Mouse (Mus musculus) lung, postnatal 10 days (tissue): ENCODE data around the gene Midn.
A peak's percentile ranks its signal among the peaks of the same experiment; 100 is the strongest.

Experiments used
- DNase-seq: peaks from one replicate; pipeline ENCODE4 v3.0.0; 2021

Midn gene

DNA sequence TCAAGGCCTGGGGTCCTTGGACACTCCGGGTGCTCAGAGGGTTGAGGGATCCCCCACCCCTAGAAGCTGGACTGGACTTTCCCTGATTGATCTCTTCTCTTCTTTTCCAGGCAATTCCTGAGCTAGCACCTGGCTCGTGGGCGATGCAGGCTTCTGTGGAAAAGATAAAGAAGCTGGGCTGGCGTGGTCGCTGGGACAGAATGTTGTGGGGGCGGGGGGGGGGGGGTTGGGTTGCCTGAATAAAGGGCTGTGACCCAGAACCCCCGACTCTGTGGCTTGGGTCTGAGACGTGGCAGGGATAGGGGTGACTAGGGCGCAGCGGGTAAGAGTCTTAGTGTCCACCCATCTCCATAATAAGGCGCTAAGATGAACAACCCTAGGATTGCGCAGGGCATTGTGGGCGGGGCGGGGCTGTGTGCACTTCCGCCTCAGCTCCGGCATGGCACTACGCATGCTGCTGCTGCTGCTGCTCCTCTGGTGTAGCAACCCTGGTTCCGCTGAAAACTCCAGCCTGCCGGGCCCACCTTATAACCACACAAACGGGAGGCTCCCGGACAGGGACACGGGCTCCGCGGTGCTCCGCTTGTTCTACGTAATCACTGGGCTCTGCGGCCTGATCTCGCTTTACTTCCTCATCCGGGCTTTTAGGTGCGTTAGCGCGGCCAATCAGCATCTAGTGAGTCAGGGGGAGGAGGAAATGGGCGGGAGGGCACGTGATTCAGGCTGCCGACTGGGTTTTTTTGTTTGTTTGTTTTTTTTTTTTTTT, 24.6 kb downstream of the Midn start, which contains the start of gene 1600002K03Rik:
1600002K03Rik (plus strand) TSS at position 418 of the 766 bp plus-strand sequence.
- DNase-seq = peak; percentile 94

DNA sequence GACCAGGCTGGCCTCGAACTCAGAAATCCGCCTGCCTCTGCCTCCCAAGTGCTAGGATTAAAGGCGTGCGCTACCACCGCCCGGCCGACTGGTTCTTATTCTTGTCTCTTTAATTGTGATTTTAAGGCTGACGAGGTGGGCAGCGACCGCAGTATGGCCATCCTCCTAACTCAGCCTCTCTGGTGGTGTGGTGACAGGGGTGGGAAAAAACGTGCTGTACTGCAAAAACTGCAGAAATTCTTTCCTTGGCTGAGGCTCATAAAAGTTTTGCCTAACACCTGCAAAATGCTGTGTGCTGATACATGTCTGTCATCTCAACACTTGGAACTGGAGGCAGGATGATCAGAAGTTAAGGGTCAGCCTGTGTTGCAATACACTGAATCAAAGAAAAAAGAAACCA, 25.3 kb downstream of the Midn start:
- DNase-seq = no peak

DNA sequence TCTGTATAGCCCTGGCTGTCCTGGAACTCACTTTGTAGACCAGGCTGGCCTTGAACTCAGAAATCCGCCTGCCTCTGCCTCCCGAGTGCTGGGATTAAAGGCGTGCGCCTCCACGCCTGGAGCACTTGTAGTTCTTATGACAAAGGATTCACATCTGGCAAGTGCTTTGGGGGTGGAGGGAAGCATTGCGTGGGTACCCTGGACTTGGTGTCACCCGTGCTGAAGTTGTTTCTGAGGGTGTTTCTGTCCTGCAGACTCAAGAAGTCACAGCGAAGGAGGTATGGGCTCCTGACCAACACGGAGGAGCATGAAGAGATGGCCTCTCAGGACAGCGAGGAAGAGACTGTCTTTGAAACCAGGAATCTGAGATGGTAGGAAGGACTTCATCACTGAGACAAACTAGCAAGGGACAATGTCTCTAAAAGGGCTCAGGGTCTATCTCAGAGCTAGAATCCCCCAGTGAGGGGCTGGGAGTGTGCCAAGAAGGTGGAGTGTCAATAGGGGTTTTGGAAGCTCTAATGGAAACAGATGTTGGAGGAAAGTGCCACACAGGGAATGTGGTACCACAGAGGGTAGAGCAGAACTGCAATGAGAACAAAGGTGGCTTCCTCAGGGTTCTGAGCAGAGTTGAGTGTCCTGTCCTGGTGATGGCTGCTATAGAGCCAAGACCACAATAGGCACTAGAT, 26.0 kb downstream of the Midn start:
- no peak for DNase-seq

DNA sequence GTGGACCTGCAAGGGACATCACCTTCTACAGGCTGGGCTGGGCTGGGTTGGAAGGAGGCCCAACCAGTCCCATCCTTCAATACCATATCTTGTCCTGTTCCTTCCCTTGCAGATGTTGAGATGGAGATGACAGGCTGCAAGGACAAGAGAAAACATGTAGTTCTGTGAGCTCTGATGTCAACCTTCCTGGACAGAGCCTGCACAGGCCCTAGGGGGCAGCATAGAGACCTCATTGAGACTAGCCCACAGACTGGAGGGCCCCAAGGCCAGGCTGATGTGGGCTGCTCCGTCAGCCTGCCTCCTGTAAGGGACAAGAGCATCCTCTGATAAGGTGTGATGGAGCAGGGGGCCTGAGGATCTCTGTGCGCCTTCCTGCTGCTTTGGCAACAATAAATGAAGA, 26.6 kb downstream of the Midn start:
- DNase-seq = peak; percentile 59

DNA sequence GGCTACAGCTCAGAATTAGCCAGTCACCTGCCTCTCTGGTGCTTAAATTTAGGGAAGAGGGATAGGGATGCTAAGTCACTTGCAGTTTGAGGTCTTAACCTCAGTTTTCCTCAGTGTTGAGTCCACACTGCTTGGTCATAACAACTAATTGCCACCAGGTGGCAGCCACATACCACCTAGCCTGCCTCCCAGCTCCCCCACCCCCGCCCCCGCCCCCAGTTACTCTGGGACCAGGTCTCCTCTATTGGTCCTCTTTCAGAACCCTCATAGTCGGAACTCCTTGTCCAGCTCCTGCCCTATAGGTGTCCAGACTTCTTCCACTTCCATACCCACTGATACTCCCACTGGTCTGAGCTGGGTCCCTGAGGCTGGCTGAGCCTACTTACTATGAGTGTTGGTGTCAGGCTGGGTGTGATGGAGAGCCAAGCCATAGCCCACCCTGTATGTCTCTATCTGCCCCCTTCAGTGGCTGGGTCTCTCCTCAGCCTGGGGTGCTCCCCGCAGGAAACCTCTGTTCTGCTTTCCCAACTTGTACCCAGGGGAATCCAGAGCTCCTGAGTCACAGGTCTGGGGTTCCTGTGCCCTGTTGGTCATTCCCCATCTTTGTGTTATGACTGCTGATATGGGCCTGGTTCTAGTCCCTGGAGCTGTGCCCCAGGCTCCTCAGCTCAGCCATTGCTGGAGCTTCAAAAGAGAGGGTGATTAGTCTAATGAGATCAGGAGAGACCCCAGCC, 27.6 kb downstream of the Midn start:
- peak; percentile 58 for DNase-seq

DNA sequence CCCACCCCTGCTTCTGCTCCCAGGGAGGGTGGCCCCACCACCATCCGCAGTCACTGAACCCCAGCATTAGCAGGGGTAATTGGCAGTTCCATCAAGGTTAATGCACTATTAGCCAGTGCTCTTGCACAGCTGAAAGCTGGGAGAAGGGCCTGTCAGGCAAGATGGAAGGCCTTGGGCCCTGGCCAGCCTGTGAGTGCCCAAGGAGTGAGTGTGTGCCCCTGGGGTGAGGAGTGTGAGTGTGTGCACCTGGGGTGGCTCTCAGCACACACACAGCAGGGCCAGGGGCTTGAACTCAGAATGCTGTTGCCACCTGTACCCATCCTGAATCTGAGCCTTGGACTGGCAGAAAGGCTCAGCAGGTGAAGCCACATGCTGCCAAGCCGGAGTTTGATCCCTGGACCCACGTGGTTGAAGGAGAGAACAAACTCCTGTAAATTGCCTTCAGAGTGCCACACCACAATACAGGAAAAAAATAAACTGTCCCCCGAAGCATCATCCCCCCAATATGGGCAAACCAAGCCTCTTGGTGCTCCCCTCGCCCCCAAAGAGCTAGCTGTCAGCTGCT, 28.3 kb downstream of the Midn start:
- no peak for DNase-seq

GRCm38 (mm10) chr10:80177441-80178279, 29.6 kb downstream of the Midn start:
- no peak for DNase-seq

- DNase-seq = no peak
Observed at GRCm38 (mm10) chr10:80179068-80180051, 31.3 kb downstream of the Midn start, which contains the start of gene Efna2. Gene Efna2 (plus strand): TSS chr10:80179482.

DNA sequence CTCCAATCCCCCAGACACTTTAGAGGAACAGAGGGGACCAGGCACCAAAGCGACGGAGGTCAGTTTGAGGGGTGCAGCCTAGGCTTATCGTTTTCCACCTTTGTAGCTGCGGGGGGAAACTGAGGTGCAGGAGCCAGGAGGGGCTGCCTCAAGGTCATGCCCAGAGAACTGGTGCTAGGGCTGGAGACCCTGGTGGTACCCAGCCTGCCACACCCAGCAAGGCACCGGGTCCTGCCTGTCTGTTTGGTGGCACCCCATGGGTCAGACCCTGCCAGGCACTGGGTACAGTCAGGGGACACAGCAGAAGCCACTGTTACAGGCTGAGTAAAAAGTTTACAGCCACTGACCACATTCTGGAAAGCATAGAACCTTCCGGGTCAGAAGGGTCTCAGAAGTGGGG, 32.2 kb downstream of the Midn start:
- no peak for DNase-seq

DNA sequence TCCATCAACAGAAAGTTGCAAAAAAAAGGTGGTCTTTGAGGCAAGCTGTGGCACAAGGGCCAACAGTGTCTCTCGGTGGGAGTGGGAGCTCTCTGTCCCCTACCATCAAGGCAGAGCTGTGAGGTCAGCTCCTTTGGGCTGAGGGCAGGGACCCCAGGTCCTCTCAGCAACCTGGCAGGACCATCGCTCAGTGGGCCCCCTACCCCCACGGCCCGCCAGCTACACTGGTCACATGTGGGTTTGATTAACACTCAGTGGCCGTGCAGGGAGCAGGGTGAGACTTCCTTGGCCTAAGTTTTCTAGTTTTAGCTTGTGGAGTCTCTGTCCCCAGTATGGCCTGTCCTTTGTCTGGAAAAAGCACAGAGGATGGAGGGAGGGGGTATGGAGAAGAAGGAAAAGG, 32.8 kb downstream of the Midn start:
- DNase-seq = no peak

DNA sequence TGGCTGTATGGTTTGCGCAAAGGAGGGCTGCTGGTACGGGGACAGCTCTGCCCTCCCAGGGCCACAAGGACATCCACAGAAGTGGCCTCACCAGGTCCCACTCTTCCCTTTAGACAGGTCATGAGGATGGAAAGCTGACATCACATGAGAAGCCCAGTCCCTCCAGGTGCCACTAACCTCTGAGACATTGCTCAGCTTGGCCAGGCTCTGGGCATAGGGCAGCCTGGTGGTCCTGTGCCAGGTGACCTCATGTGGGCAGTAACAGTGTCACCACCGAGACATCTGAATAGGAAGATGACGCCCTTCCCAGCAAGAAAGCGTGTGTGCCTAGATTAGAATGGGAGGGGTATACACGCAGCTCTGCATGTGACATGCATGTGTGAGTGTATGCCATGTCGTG, 34.5 kb downstream of the Midn start:
- no peak for DNase-seq

DNA sequence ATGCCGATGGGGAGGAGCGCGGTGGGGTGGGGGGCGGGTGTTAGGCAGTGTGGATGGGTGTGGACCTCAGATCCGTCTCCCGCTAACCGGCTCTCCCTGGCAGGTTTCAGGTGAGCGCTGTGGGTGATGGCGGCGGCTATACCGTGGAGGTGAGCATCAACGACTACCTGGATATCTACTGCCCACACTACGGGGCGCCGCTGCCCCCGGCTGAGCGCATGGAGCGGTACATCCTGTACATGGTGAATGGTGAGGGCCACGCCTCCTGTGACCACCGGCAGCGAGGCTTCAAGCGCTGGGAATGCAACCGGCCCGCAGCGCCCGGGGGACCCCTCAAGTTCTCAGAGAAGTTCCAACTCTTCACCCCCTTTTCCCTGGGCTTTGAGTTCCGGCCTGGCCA, 38.6 kb downstream of the Midn start:
- no peak for DNase-seq

- DNase-seq = no peak
Observed at GRCm38 (mm10) chr10:80187739-80188138, 39.7 kb downstream of the Midn start.

DNA sequence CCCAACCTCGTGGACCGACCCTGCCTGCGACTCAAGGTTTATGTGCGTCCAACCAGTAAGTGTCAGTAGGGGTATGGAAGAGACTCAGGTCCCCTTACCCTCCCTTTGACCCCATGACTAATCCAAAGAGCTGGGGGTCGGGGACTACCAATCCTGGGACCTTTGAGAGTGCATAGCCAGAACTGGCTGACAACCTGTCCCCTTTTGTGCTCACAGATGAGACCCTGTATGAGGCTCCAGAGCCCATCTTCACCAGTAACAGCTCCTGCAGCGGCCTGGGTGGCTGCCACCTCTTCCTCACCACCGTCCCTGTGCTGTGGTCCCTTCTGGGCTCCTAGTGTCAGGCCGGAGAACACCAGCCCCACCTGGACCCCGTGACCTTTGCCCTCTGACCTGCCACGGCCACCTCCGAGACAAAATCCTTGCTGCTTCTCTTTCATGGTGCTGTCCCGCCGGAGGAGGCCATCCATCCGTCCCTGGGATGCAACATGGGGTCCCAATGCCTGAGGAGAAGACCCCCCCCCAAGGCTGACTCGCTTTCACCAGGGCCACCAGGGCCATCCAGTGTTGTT, 40.5 kb downstream of the Midn start:
- no peak for DNase-seq

- DNase-seq = no peak
Observed at GRCm38 (mm10) chr10:80189999-80190398, 41.9 kb downstream of the Midn start.

- DNase-seq = peak; percentile 66
Observed at GRCm38 (mm10) chr10:80190491-80191051, 42.5 kb downstream of the Midn start.

DNA sequence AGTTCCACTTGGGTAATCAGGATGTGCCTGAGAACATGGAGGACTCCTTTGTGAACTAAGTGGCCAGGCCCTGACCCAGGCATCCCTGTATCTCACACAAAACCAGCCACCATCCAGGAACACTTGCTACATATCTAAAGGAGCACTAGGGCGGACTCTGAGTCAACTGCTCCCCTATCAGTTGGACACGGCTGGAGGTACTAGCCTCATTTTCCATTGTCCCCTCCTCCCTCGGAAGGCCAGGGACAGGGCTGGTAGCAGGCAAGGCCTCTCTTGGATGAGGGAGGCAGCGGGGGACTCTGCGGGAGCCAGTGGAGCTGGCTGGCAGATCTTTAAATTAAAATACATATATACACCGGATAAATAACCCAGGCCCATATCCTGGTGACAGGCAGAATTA, 45.9 kb downstream of the Midn start:
- no peak for DNase-seq

DNA sequence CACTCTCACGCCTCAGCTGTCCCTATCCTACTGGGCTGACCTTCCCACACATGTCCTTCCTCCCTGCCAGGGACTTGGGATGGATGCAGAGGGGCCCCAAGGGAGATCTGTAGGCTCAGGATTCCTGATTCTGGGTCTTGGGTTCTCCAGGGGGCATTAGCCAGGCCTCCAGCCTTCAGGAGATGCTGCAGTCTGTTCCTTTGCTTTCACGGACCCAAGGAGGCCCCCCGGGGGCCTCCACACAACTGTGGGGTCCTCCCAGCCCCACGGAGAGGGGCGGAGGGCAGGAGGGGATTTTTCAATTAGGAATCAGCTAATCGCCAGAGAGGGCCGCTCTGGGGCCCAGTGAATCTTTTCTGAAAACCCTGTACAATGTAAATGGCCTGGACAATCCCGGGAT, 46.4 kb downstream of the Midn start:
- no peak for DNase-seq

GRCm38 (mm10) chr10:80196167-80196566, 48.1 kb downstream of the Midn start:
- DNase-seq = no peak
